Mouse (Mus musculus): ENCODE measurements around the gene Top2b. TPM values are rescaled to one million over a fixed set of nuclear protein-coding genes. Genes with fewer than 3 reads are reported as not detected.

The Top2b gene
- polyA plus RNA-seq, 1 experiment from 2014 or later: 80.2 TPM

DNA sequence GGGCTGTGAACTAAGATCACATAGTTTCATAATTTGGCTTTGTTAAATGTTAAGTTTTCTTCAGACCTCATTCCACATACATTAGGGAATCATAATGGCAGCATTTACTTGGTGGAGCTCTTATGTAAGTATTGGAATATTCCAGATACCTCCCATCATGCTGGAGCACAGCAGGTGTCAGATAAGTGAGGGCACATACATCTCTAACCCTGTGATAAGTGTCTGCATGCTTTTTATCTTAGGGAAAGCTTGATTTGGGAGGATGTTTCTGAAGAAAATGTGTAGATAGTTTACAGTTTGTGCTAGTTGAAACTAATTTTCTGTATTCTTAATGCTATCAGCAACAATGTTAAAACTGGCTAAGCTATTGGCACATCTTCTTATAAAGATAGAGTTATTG, 8.2 kb downstream of the Top2b start:
- Histone ChIP-seq H3K9me3 (ENCODE audit: control insufficient read depth, low read length) (no peaks in the 10 kb centered on the region), H3K36me3 (ENCODE audit: control insufficient read depth, insufficient read depth, low read length) (no peaks in the 10 kb centered on the region), H3K27me3 (replicated peaks; ENCODE audit: control insufficient read depth, insufficient read depth, low read length) (no peaks in the 10 kb centered on the region), H3K4me1 (ENCODE audit: control insufficient read depth, insufficient read depth, low read length) (peaks cover 3% of the 10 kb centered on the region; the same call in 1 of the 2 replicates), H3K9ac (ENCODE audit: low read depth, low read length) (no peak overlapping the region), H3K27ac (replicated peaks; ENCODE audit: low read depth, low read length) (no peak overlapping the region), H3K4me2 (ENCODE audit: low read depth, low read length) (no peak overlapping the region), H3K4me3 (ENCODE audit: low read depth, low read length) (no peak overlapping the region)
- no peak for DNase-seq (ENCODE audit: low spot score)
- no peak for ATAC-seq (ENCODE audit: low read depth)

- no peak overlapping the region for H3K4me3 ChIP-seq (ENCODE audit: low read depth, low read length)
- H3K9me3 ChIP-seq (ENCODE audit: control insufficient read depth, low read length): no peaks in the 10 kb centered on the region
- H3K4me1 ChIP-seq (ENCODE audit: control insufficient read depth, insufficient read depth, low read length): no peaks in the 10 kb centered on the region
- no peak overlapping the region for H3K4me2 ChIP-seq (ENCODE audit: low read depth, low read length)
- DNase-seq (ENCODE audit: low spot score): peak; percentile 78
- H3K27me3 ChIP-seq (replicated peaks; ENCODE audit: control insufficient read depth, insufficient read depth, low read length): no peaks in the 10 kb centered on the region
- WGBS: 11% methylated on average over 2 of the region's 2 CpGs
- no peaks in the 10 kb centered on the region for H3K36me3 ChIP-seq (ENCODE audit: control insufficient read depth, insufficient read depth, low read length)
- peak; percentile 93 for ATAC-seq (ENCODE audit: low read depth)
- H3K27ac ChIP-seq (replicated peaks; ENCODE audit: low read depth, low read length): no peak overlapping the region
- H3K9ac ChIP-seq (ENCODE audit: low read depth, low read length): no peak overlapping the region
Measured at GRCm38 (mm10) chr14:16379917-16380570, 15.1 kb downstream of the Top2b start.

GRCm38 (mm10) chr14:16384783-16385182, 19.8 kb downstream of the Top2b start:
- ATAC-seq (ENCODE audit: low read depth) (no peak), DNase-seq (ENCODE audit: low spot score) (no peak)
- Histone ChIP-seq H3K27ac (replicated peaks; ENCODE audit: low read depth, low read length) (no peak overlapping the region), H3K4me3 (ENCODE audit: low read depth, low read length) (no peak overlapping the region), H3K4me1 (ENCODE audit: control insufficient read depth, insufficient read depth, low read length) (no peaks in the 10 kb centered on the region), H3K9me3 (ENCODE audit: control insufficient read depth, low read length) (no peaks in the 10 kb centered on the region), H3K9ac (ENCODE audit: low read depth, low read length) (no peak overlapping the region), H3K27me3 (replicated peaks; ENCODE audit: control insufficient read depth, insufficient read depth, low read length) (no peaks in the 10 kb centered on the region), H3K36me3 (ENCODE audit: control insufficient read depth, insufficient read depth, low read length) (0 out of 2 replicates have a peak, but pooled peaks cover 9% of the 10 kb centered on the region), H3K4me2 (ENCODE audit: low read depth, low read length) (no peak overlapping the region)
- 90% methylated on average over 1 of the region's 1 CpGs for WGBS

GRCm38 (mm10) chr14:16405187-16405586, 40.2 kb downstream of the Top2b start:
- ATAC-seq (ENCODE audit: low read depth): no peak
- H3K36me3 ChIP-seq (ENCODE audit: control insufficient read depth, insufficient read depth, low read length): peaks cover 57% of the 10 kb centered on the region
- 93% methylated on average over 4 of the region's 4 CpGs for WGBS

DNA sequence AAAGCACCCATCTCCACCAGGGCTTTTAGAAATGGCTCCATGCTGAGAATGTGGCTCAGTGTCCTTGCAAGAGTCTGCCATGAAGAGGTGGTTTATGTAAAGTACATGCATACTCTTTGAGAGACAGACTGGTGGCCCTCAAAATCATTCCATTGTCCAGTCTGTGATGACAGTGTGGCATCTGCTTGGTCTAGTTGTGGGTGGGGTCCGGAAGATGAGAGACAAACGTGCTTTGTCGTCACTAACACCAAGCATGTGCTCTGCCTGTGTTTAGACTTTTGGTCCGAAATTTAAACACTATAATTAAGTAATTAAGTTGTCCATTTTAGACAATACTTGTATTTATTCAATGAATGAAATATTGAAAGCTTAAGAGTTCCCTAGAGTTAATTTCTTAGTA, 49.2 kb downstream of the Top2b start:
- Histone ChIP-seq H3K27ac (replicated peaks; ENCODE audit: low read depth, low read length) (no peak overlapping the region), H3K27me3 (replicated peaks; ENCODE audit: control insufficient read depth, insufficient read depth, low read length) (no peaks in the 10 kb centered on the region), H3K9ac (ENCODE audit: low read depth, low read length) (no peak overlapping the region), H3K36me3 (ENCODE audit: control insufficient read depth, insufficient read depth, low read length) (peaks cover 52% of the 10 kb centered on the region), H3K4me1 (ENCODE audit: control insufficient read depth, insufficient read depth, low read length) (no peaks in the 10 kb centered on the region), H3K4me2 (ENCODE audit: low read depth, low read length) (no peak overlapping the region), H3K4me3 (ENCODE audit: low read depth, low read length) (no peak overlapping the region), H3K9me3 (ENCODE audit: control insufficient read depth, low read length) (no peaks in the 10 kb centered on the region)
- ATAC-seq (ENCODE audit: low read depth) (no peak), DNase-seq (ENCODE audit: low spot score) (no peak)
- 66% methylated on average over 4 of the region's 4 CpGs for WGBS

More at GRCm38 (mm10) chr14:16405187-16405586, 40.2 kb downstream of the Top2b start:
- Histone ChIP-seq H3K4me3 (ENCODE audit: low read depth, low read length) (no peak overlapping the region), H3K4me2 (ENCODE audit: low read depth, low read length) (no peak overlapping the region), H3K27me3 (replicated peaks; ENCODE audit: control insufficient read depth, insufficient read depth, low read length) (no peaks in the 10 kb centered on the region), H3K9me3 (ENCODE audit: control insufficient read depth, low read length) (0 out of 2 replicates have a peak, but pooled peaks cover 8% of the 10 kb centered on the region), H3K9ac (ENCODE audit: low read depth, low read length) (no peak overlapping the region), H3K27ac (replicated peaks; ENCODE audit: low read depth, low read length) (no peak overlapping the region), H3K4me1 (ENCODE audit: control insufficient read depth, insufficient read depth, low read length) (no peaks in the 10 kb centered on the region)
- no peak for DNase-seq (ENCODE audit: low spot score)

- H3K36me3 ChIP-seq (ENCODE audit: control insufficient read depth, insufficient read depth, low read length): peaks cover 73% of the 10 kb centered on the region
- H3K4me3 ChIP-seq (ENCODE audit: low read depth, low read length): no peak overlapping the region
- H3K4me1 ChIP-seq (ENCODE audit: control insufficient read depth, insufficient read depth, low read length): no peaks in the 10 kb centered on the region
- 82% methylated on average over 4 of the region's 4 CpGs for WGBS
- H3K9me3 ChIP-seq (ENCODE audit: control insufficient read depth, low read length): no peaks in the 10 kb centered on the region
- no peak overlapping the region for H3K4me2 ChIP-seq (ENCODE audit: low read depth, low read length)
- no peak for ATAC-seq (ENCODE audit: low read depth)
- no peak for DNase-seq (ENCODE audit: low spot score)
- no peak overlapping the region for H3K9ac ChIP-seq (ENCODE audit: low read depth, low read length)
- no peaks in the 10 kb centered on the region for H3K27me3 ChIP-seq (replicated peaks; ENCODE audit: control insufficient read depth, insufficient read depth, low read length)
- no peak overlapping the region for H3K27ac ChIP-seq (replicated peaks; ENCODE audit: low read depth, low read length)
Measured at GRCm38 (mm10) chr14:16427569-16427968, 62.6 kb downstream of the Top2b start.

DNA sequence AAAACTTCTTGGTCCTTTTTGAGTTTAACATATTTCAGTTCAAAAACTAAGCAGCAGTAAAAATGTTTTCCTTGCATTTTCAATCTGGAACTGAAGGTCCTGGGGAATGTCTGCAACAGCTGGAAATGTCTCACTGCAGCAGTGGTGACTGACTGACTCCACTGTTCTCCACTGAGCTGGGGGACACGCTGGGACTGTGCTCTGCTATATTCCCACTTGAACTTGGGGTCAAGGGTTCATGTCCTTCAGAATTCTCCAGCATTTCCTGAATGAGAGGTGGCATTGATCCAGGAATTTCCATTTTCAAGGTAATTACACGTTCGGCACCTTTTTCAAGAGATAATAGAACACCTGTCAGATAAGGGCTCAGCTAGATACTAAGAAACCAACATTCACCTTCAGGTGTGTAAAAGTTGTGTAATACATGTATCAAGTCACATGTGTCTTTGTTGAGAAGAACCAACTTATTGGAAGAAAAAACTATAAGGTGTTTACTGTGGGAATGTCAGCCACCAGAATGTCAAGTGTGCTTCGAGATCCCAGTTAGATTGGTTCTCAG, 67.0 kb downstream of the Top2b start:
- Histone ChIP-seq H3K9me3 (ENCODE audit: control insufficient read depth, low read length) (no peaks in the 10 kb centered on the region), H3K4me2 (ENCODE audit: low read depth, low read length) (no peak overlapping the region), H3K27me3 (replicated peaks; ENCODE audit: control insufficient read depth, insufficient read depth, low read length) (no peaks in the 10 kb centered on the region), H3K36me3 (ENCODE audit: control insufficient read depth, insufficient read depth, low read length) (peaks cover 60% of the 10 kb centered on the region), H3K4me3 (ENCODE audit: low read depth, low read length) (no peak overlapping the region), H3K9ac (ENCODE audit: low read depth, low read length) (no peak overlapping the region), H3K4me1 (ENCODE audit: control insufficient read depth, insufficient read depth, low read length) (no peaks in the 10 kb centered on the region), H3K27ac (replicated peaks; ENCODE audit: low read depth, low read length) (no peak overlapping the region)
- DNase-seq (ENCODE audit: low spot score): no peak
- 56% methylated on average over 4 of the region's 4 CpGs for WGBS
- no peak for ATAC-seq (ENCODE audit: low read depth)

DNA sequence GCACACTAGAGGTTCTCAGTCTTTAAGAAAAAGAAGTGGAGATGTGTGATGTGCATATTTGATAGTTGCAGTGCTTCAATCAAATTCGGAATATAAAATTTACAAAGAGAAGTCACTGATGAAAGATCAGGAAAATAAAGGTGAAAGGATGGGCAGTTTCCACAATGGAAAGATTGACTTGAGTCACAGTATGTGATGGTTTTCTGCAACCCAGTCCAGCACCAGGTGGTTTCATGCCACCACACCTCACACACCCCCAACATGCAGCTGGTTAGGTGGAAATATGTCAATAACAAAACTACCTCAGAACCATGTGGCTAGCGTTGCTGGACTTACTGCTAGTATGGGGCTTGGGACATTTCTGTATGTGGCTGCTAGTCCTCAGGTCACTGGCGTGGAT, 67.6 kb downstream of the Top2b start:
- Histone ChIP-seq H3K9me3 (ENCODE audit: control insufficient read depth, low read length) (no peaks in the 10 kb centered on the region), H3K27ac (replicated peaks; ENCODE audit: low read depth, low read length) (no peak overlapping the region; the same call in 1 of the 2 replicates), H3K36me3 (ENCODE audit: control insufficient read depth, insufficient read depth, low read length) (peaks cover 58% of the 10 kb centered on the region), H3K9ac (ENCODE audit: low read depth, low read length) (no peak overlapping the region), H3K4me2 (ENCODE audit: low read depth, low read length) (no peak overlapping the region), H3K4me3 (ENCODE audit: low read depth, low read length) (no peak overlapping the region), H3K4me1 (ENCODE audit: control insufficient read depth, insufficient read depth, low read length) (no peaks in the 10 kb centered on the region), H3K27me3 (replicated peaks; ENCODE audit: control insufficient read depth, insufficient read depth, low read length) (no peaks in the 10 kb centered on the region)
- DNase-seq (ENCODE audit: low spot score) (no peak), ATAC-seq (ENCODE audit: low read depth) (no peak)
- 80% methylated on average over 3 of the region's 3 CpGs for WGBS

- Histone ChIP-seq H3K9ac (ENCODE audit: low read depth, low read length) (no peak overlapping the region), H3K9me3 (ENCODE audit: control insufficient read depth, low read length) (no peaks in the 10 kb centered on the region), H3K4me2 (ENCODE audit: low read depth, low read length) (no peak overlapping the region), H3K4me1 (ENCODE audit: control insufficient read depth, insufficient read depth, low read length) (no peaks in the 10 kb centered on the region), H3K27me3 (replicated peaks; ENCODE audit: control insufficient read depth, insufficient read depth, low read length) (no peaks in the 10 kb centered on the region), H3K36me3 (ENCODE audit: control insufficient read depth, insufficient read depth, low read length) (peaks cover 55% of the 10 kb centered on the region), H3K27ac (replicated peaks; ENCODE audit: low read depth, low read length) (no peak overlapping the region), H3K4me3 (ENCODE audit: low read depth, low read length) (no peak overlapping the region)
- 40% methylated on average over 2 of the region's 2 CpGs for WGBS
- ATAC-seq (ENCODE audit: low read depth): peak; percentile 72
- peak; percentile 88 for DNase-seq (ENCODE audit: low spot score)
Measured at GRCm38 (mm10) chr14:16433206-16433605, 68.2 kb downstream of the Top2b start.
